Mouse (Mus musculus): ENCODE results near the gene Olfr1135. TPM values are rescaled to one million over a fixed set of nuclear protein-coding genes. Genes with fewer than 3 reads are reported as not detected.

Gene Olfr1135
- not detected in 2 replicates for polyA plus RNA-seq (2012; rRNA removed)

GRCm38 (mm10) chr2:87673564-87673963, at the start of gene Olfr1135:
TSS of gene Olfr1135 (minus strand) at chr2:87673664.
- Histone ChIP-seq H3K4me1 (ENCODE audit: control insufficient read depth, insufficient read depth, low read length) (no peaks in the 10 kb centered on the region), H3K4me3 (ENCODE audit: insufficient read depth, low read length) (no peak within 1 kb of the TSS), H3K27ac (ENCODE audit: insufficient read depth, low read length) (no peak within 1 kb of the TSS)
- TF ChIP-seq CTCF (IDR thresholded peaks at IDR 0.05; ENCODE audit: extremely low read depth, insufficient read depth, low read length) (no peak), POLR2A (IDR thresholded peaks at IDR 0.05; ENCODE audit: extremely low read depth, insufficient read depth, low read length) (no peak)

- Histone ChIP-seq H3K27ac (ENCODE audit: insufficient read depth, low read length) (no peak within 1 kb of the TSS), H3K4me3 (ENCODE audit: insufficient read depth, low read length) (no peak within 1 kb of the TSS), H3K4me1 (ENCODE audit: control insufficient read depth, insufficient read depth, low read length) (no peaks in the 10 kb centered on the region)
- TF ChIP-seq POLR2A (IDR thresholded peaks at IDR 0.05; ENCODE audit: extremely low read depth, insufficient read depth, low read length) (no peak), CTCF (IDR thresholded peaks at IDR 0.05; ENCODE audit: extremely low read depth, insufficient read depth, low read length) (no peak)
Measured at GRCm38 (mm10) chr2:87713079-87713478, 39.6 kb upstream of the Olfr1135 start, which contains the start of gene Olfr1137. TSS of gene Olfr1137 (minus strand) at chr2:87713179.

GRCm38 (mm10) chr2:87693847-87694246, 20.4 kb upstream of the Olfr1135 start, which contains the start of gene Olfr1136:
TSS of gene Olfr1136 (minus strand) at chr2:87693947.
- Histone ChIP-seq H3K4me1 (ENCODE audit: control insufficient read depth, insufficient read depth, low read length) (no peaks in the 10 kb centered on the region), H3K27ac (ENCODE audit: insufficient read depth, low read length) (no peak within 1 kb of the TSS), H3K4me3 (ENCODE audit: insufficient read depth, low read length) (no peak within 1 kb of the TSS)
- TF ChIP-seq CTCF (IDR thresholded peaks at IDR 0.05; ENCODE audit: extremely low read depth, insufficient read depth, low read length): no peak
- no peak for TF ChIP-seq POLR2A (IDR thresholded peaks at IDR 0.05; ENCODE audit: extremely low read depth, insufficient read depth, low read length)

DNA sequence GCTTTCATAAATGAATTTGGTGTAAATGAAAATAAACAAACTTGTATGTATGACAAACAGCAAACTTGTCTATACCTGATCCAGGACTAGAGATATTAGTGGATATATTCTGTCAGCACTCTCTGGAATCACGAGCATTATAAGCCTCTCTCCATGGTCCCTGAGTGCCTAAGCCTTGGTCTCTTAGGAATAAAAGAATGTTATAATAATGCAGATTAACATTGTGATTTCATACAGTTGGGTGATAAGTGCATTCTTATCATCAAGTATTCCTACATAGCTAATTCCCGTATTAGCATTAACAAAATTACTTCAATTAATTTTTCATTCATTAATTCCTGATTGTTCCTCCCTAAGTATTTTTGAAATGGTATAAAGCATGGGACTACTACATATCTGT, 15.1 kb downstream of the Olfr1135 start, which contains the start of gene Olfr1134:
Gene Olfr1134, minus strand, starts transcription at position 101 of the 400 bp plus-strand sequence.
- Histone ChIP-seq H3K4me3 (ENCODE audit: insufficient read depth, low read length) (no peak within 1 kb of the TSS), H3K27ac (ENCODE audit: insufficient read depth, low read length) (no peak within 1 kb of the TSS), H3K4me1 (ENCODE audit: control insufficient read depth, insufficient read depth, low read length) (no peaks in the 10 kb centered on the region)
- TF ChIP-seq CTCF (IDR thresholded peaks at IDR 0.05; ENCODE audit: extremely low read depth, insufficient read depth, low read length) (no peak), POLR2A (IDR thresholded peaks at IDR 0.05; ENCODE audit: extremely low read depth, insufficient read depth, low read length) (no peak)

- H3K4me3 ChIP-seq (ENCODE audit: insufficient read depth, low read length): no peak within 1 kb of the TSS
- H3K27ac ChIP-seq (ENCODE audit: insufficient read depth, low read length): no peak within 1 kb of the TSS
- no peaks in the 10 kb centered on the region; the same call in 1 of the 2 replicates for H3K4me1 ChIP-seq (ENCODE audit: control insufficient read depth, insufficient read depth, low read length)
- no peak for TF ChIP-seq CTCF (IDR thresholded peaks at IDR 0.05; ENCODE audit: extremely low read depth, insufficient read depth, low read length)
- TF ChIP-seq POLR2A (IDR thresholded peaks at IDR 0.05; ENCODE audit: extremely low read depth, insufficient read depth, low read length): no peak
Measured at GRCm38 (mm10) chr2:87647274-87647673, 26.2 kb downstream of the Olfr1135 start, which contains the start of gene Olfr1133. TSS of gene Olfr1133 (minus strand) at chr2:87647374.

GRCm38 (mm10) chr2:87642441-87642840, 31.0 kb downstream of the Olfr1135 start:
- Histone ChIP-seq H3K4me1 (ENCODE audit: control insufficient read depth, insufficient read depth, low read length) (no peaks in the 10 kb centered on the region; the same call in 1 of the 2 replicates), H3K4me3 (ENCODE audit: insufficient read depth, low read length) (no peak overlapping the region), H3K27ac (ENCODE audit: insufficient read depth, low read length) (no peak overlapping the region)
- TF ChIP-seq CTCF (IDR thresholded peaks at IDR 0.05; ENCODE audit: extremely low read depth, insufficient read depth, low read length): no peak

GRCm38 (mm10) chr2:87637435-87637834, 36.0 kb downstream of the Olfr1135 start, which contains the start of gene Olfr1132:
TSS of gene Olfr1132 (minus strand) at chr2:87637535.
- H3K4me1 ChIP-seq (ENCODE audit: control insufficient read depth, insufficient read depth, low read length): no peaks in the 10 kb centered on the region
- H3K27ac ChIP-seq (ENCODE audit: insufficient read depth, low read length): no peak within 1 kb of the TSS
- TF ChIP-seq CTCF (IDR thresholded peaks at IDR 0.05; ENCODE audit: extremely low read depth, insufficient read depth, low read length): no peak
- TF ChIP-seq POLR2A (IDR thresholded peaks at IDR 0.05; ENCODE audit: extremely low read depth, insufficient read depth, low read length): no peak
- no peak within 1 kb of the TSS for H3K4me3 ChIP-seq (ENCODE audit: insufficient read depth, low read length)

GRCm38 (mm10) chr2:87626804-87627203, 46.7 kb downstream of the Olfr1135 start, which contains the start of gene Olfr1131:
TSS of gene Olfr1131 (plus strand) at chr2:87627104.
- Histone ChIP-seq H3K4me1 (ENCODE audit: control insufficient read depth, insufficient read depth, low read length) (no peaks in the 10 kb centered on the region), H3K27ac (ENCODE audit: insufficient read depth, low read length) (no peak within 1 kb of the TSS)
- TF ChIP-seq CTCF (IDR thresholded peaks at IDR 0.05; ENCODE audit: extremely low read depth, insufficient read depth, low read length): no peak
- no peak for TF ChIP-seq POLR2A (IDR thresholded peaks at IDR 0.05; ENCODE audit: extremely low read depth, insufficient read depth, low read length)

More at GRCm38 (mm10) chr2:87626804-87627203, 46.7 kb downstream of the Olfr1135 start, which contains the start of gene Olfr1131:
- no peak within 1 kb of the TSS for H3K4me3 ChIP-seq (ENCODE audit: insufficient read depth, low read length)

Other genes with a start within 250 kb of the Olfr1135 start
- gene Olfr1124, start 243.4 kb downstream of the Olfr1135 start, polyA plus RNA-seq (2012; rRNA removed): not detected in 2 replicates
- not detected in 2 replicates for gene Olfr1126, start 219.7 kb downstream of the Olfr1135 start, polyA plus RNA-seq (2012; rRNA removed)
- gene Pramel7, start 176.6 kb downstream of the Olfr1135 start, polyA plus RNA-seq (2012; rRNA removed): not detected in 2 replicates
- gene Pramel6, start 167.1 kb downstream of the Olfr1135 start, polyA plus RNA-seq (2012; rRNA removed): not detected in 2 replicates
- gene Olfr153, start 141.9 kb downstream of the Olfr1135 start, polyA plus RNA-seq (2012; rRNA removed): not detected in 2 replicates
- not detected in 2 replicates for gene Olfr1128, start 128.1 kb downstream of the Olfr1135 start, polyA plus RNA-seq (2012; rRNA removed)
- gene Olfr1129, start 99.8 kb downstream of the Olfr1135 start, polyA plus RNA-seq (2012; rRNA removed): not detected in 2 replicates
- not detected in 2 replicates for gene Olfr1130, start 67.5 kb downstream of the Olfr1135 start, polyA plus RNA-seq (2012; rRNA removed)
- not detected in 2 replicates for gene Olfr1131, start 46.6 kb downstream of the Olfr1135 start, polyA plus RNA-seq (2012; rRNA removed)
- gene Olfr1132, start 36.1 kb downstream of the Olfr1135 start, polyA plus RNA-seq (2012; rRNA removed): not detected in 2 replicates
- not detected in 2 replicates for gene Olfr1133, start 26.3 kb downstream of the Olfr1135 start, polyA plus RNA-seq (2012; rRNA removed)
- gene Olfr1134, start 15.2 kb downstream of the Olfr1135 start, polyA plus RNA-seq (2012; rRNA removed): not detected in 2 replicates
- not detected in 2 replicates for gene Olfr1136, start 20.3 kb upstream of the Olfr1135 start, polyA plus RNA-seq (2012; rRNA removed)
- not detected in 2 replicates for gene Olfr1137, start 39.5 kb upstream of the Olfr1135 start, polyA plus RNA-seq (2012; rRNA removed)
- not detected in 2 replicates for gene Olfr1138, start 66.3 kb upstream of the Olfr1135 start, polyA plus RNA-seq (2012; rRNA removed)
- gene Olfr1140, start 70.1 kb upstream of the Olfr1135 start, polyA plus RNA-seq (2012; rRNA removed): not detected in 2 replicates
- not detected in 2 replicates for gene Olfr1141, start 80.3 kb upstream of the Olfr1135 start, polyA plus RNA-seq (2012; rRNA removed)
- gene Olfr152, start 105.8 kb upstream of the Olfr1135 start, polyA plus RNA-seq (2012; rRNA removed): not detected in 2 replicates
- gene Olfr1143, start 126.9 kb upstream of the Olfr1135 start, polyA plus RNA-seq (2012; rRNA removed): not detected in 2 replicates
- not detected in 2 replicates for gene Olfr1145, start 136.2 kb upstream of the Olfr1135 start, polyA plus RNA-seq (2012; rRNA removed)
- gene Olfr1148, start 156.9 kb upstream of the Olfr1135 start, polyA plus RNA-seq (2012; rRNA removed): not detected in 2 replicates
- not detected in 2 replicates for gene Olfr1150-ps1, start 170.3 kb upstream of the Olfr1135 start, polyA plus RNA-seq (2012; rRNA removed)
- gene Olfr1151, start 182.2 kb upstream of the Olfr1135 start, polyA plus RNA-seq (2012; rRNA removed): not detected in 2 replicates
- not detected in 2 replicates for gene Olfr1152, start 192.8 kb upstream of the Olfr1135 start, polyA plus RNA-seq (2012; rRNA removed)
- not detected in 2 replicates for gene Olfr1153, start 221.3 kb upstream of the Olfr1135 start, polyA plus RNA-seq (2012; rRNA removed)
- gene Olfr1154, start 231.5 kb upstream of the Olfr1135 start, polyA plus RNA-seq (2012; rRNA removed): not detected in 2 replicates

Data from cortical plate, adult 2 months (tissue).